Mouse (Mus musculus): ENCODE data around the gene Aff1. TPM values are rescaled to one million over a fixed set of nuclear protein-coding genes. Genes with fewer than 3 reads are reported as not detected.

The Aff1 gene
- polyA plus RNA-seq (2015; fragmentation: Nextera tagmentation; extraction: Ambion mirVana), result 9.2 and 13.5 TPM in 2 replicates

DNA sequence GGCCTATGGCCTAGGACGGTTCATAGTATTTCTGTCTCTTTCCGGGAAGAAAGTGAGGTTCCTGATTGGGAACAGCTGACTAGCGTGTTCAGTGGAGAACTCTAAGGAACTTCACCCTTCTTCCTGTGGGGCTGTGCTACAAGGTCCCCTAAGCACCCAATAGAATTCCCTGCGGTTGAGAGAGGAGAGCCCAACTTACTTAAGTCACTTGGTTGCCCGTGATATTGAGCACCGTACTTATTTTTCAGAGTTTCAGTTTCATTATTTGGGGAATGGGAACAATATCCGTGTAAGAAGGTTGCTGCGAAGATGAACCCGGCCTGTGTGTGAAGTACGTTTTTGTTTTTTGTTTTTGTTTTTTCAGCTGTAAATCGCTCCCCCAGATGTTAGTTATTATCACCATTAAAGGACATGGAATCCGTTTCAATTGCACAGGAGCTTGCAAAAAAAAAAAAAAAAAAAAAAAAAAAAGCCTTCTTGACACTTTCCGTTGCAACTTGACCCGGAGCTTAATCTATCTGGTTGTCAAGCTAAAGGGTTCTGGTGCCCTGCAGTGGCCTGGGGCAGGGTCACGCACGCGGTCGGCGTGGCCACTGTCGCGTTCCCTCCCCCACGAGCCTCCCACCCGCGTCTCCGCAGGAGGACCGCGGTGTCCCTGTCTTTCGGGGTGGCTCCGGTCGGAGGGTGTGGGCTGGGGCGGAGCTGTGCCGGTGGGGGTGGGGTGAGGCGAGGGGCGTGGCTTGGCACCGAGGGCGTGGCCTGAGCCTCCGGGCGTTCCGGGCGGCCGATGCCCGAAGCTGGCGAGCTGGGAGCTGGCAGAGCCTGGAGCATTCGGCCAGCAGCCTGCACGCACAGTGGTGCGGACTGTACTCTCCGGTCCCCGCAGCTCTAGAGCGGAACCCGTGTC lies at the start of gene Aff1:
TSS of gene Aff1 (plus strand) at position 751 of the 907 bp plus-strand sequence.
- H3K36me3 ChIP-seq (ENCODE audit: control insufficient read depth, insufficient read depth), result no peaks in the 10 kb centered on the region
- peak; percentile 93 for ATAC-seq (replicated peaks; ENCODE audit: extremely low read depth, insufficient read depth, low FRiP score)
- H3K9ac ChIP-seq (ENCODE audit: low read length), result peak within 1 kb of the TSS; percentile 79
- no peaks in the 10 kb centered on the region for H3K9me3 ChIP-seq (replicated peaks; ENCODE audit: control insufficient read depth, low read length)
- peak within 1 kb of the TSS; percentile 100 for H3K4me2 ChIP-seq (ENCODE audit: low read depth, low read length)
- WGBS, result 4% methylated on average over 50 of the region's 50 CpGs
- H3K27me3 ChIP-seq (ENCODE audit: control insufficient read depth, insufficient read depth, low read length), result peaks cover 2% of the 10 kb centered on the region; the same call in 1 of the 2 replicates
- peak within 1 kb of the TSS; percentile 55 for H3K27ac ChIP-seq (ENCODE audit: low read length)
- H3K4me1 ChIP-seq (ENCODE audit: control insufficient read depth, insufficient read depth, low read length), result peaks cover 5% of the 10 kb centered on the region; the same call in 1 of the 2 replicates
- H3K4me3 ChIP-seq (ENCODE audit: low read length), result peak within 1 kb of the TSS; percentile 84

GRCm38 (mm10) chr5:103644167-103644566 lies 48.0 kb upstream of the Aff1 start:
- Histone ChIP-seq H3K36me3 (ENCODE audit: control insufficient read depth, insufficient read depth) (no peaks in the 10 kb centered on the region), H3K27me3 (ENCODE audit: control insufficient read depth, insufficient read depth, low read length) (no peaks in the 10 kb centered on the region), H3K27ac (ENCODE audit: low read length) (no peak overlapping the region), H3K4me3 (ENCODE audit: low read length) (no peak overlapping the region), H3K9ac (ENCODE audit: low read length) (no peak overlapping the region), H3K4me2 (ENCODE audit: low read depth, low read length) (no peak overlapping the region), H3K9me3 (replicated peaks; ENCODE audit: control insufficient read depth, low read length) (no peaks in the 10 kb centered on the region), H3K4me1 (ENCODE audit: control insufficient read depth, insufficient read depth, low read length) (no peaks in the 10 kb centered on the region)
- 97% methylated on average over 1 of the region's 1 CpGs for WGBS
- no peak for ATAC-seq (replicated peaks; ENCODE audit: extremely low read depth, insufficient read depth, low FRiP score)

- H3K4me3 ChIP-seq (ENCODE audit: low read length), result no peak overlapping the region
- no peak for ATAC-seq (replicated peaks; ENCODE audit: extremely low read depth, insufficient read depth, low FRiP score)
- no peaks in the 10 kb centered on the region for H3K4me1 ChIP-seq (ENCODE audit: control insufficient read depth, insufficient read depth, low read length)
- H3K36me3 ChIP-seq (ENCODE audit: control insufficient read depth, insufficient read depth), result no peaks in the 10 kb centered on the region
- H3K4me2 ChIP-seq (ENCODE audit: low read depth, low read length), result no peak overlapping the region
- no peaks in the 10 kb centered on the region for H3K27me3 ChIP-seq (ENCODE audit: control insufficient read depth, insufficient read depth, low read length)
- WGBS, result 72% methylated on average over 3 of the region's 3 CpGs
- H3K9ac ChIP-seq (ENCODE audit: low read length), result no peak overlapping the region
- H3K9me3 ChIP-seq (replicated peaks; ENCODE audit: control insufficient read depth, low read length), result no peaks in the 10 kb centered on the region
- no peak overlapping the region for H3K27ac ChIP-seq (ENCODE audit: low read length)
These were observed 44.9 kb upstream of the Aff1 start for GRCm38 (mm10) chr5:103647320-103647719.

DNA sequence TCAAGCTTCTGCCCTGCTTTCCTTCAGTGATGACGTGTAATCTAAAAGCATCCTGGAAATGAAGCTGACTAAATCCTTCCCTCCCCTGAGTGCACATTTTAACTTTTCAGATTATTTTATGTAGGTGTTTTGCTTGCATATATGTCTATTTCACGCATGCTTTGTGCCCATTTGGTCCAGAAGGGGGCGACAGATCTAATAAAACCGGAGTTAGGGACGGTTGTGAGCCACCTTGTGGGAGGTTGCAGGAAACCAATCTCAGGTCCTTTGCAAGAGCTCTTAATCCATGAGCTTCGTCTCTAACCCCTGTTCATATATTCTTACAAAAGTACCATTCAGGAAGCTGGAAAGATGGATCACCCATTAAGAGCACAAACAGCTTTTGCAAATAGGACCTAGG lies 37.9 kb upstream of the Aff1 start:
- Histone ChIP-seq H3K9me3 (replicated peaks; ENCODE audit: control insufficient read depth, low read length) (no peaks in the 10 kb centered on the region), H3K36me3 (ENCODE audit: control insufficient read depth, insufficient read depth) (no peaks in the 10 kb centered on the region), H3K27me3 (ENCODE audit: control insufficient read depth, insufficient read depth, low read length) (no peaks in the 10 kb centered on the region; the same call in 1 of the 2 replicates), H3K27ac (ENCODE audit: low read length) (no peak overlapping the region), H3K4me2 (ENCODE audit: low read depth, low read length) (no peak overlapping the region), H3K9ac (ENCODE audit: low read length) (no peak overlapping the region), H3K4me1 (ENCODE audit: control insufficient read depth, insufficient read depth, low read length) (no peaks in the 10 kb centered on the region), H3K4me3 (ENCODE audit: low read length) (no peak overlapping the region)
- no peak for ATAC-seq (replicated peaks; ENCODE audit: extremely low read depth, insufficient read depth, low FRiP score)
- 39% methylated on average over 6 of the region's 6 CpGs for WGBS

GRCm38 (mm10) chr5:103654780-103655179 lies 37.4 kb upstream of the Aff1 start:
- Histone ChIP-seq H3K4me3 (ENCODE audit: low read length) (peak overlapping the region; percentile 68; the same call in 1 of the 2 replicates), H3K27ac (ENCODE audit: low read length) (no peak overlapping the region), H3K4me1 (ENCODE audit: control insufficient read depth, insufficient read depth, low read length) (no peaks in the 10 kb centered on the region), H3K4me2 (ENCODE audit: low read depth, low read length) (peak overlapping the region; percentile 96), H3K9me3 (replicated peaks; ENCODE audit: control insufficient read depth, low read length) (no peaks in the 10 kb centered on the region), H3K27me3 (ENCODE audit: control insufficient read depth, insufficient read depth, low read length) (no peaks in the 10 kb centered on the region; the same call in 1 of the 2 replicates), H3K36me3 (ENCODE audit: control insufficient read depth, insufficient read depth) (no peaks in the 10 kb centered on the region), H3K9ac (ENCODE audit: low read length) (no peak overlapping the region)
- 72% methylated on average over 4 of the region's 4 CpGs for WGBS
- no peak for ATAC-seq (replicated peaks; ENCODE audit: extremely low read depth, insufficient read depth, low FRiP score)

GRCm38 (mm10) chr5:103655346-103656118 lies 36.6 kb upstream of the Aff1 start, which contains the start of gene 1700016H13Rik:
TSS of gene 1700016H13Rik (minus strand) at chr5:103656010.
- no peak within 1 kb of the TSS for H3K27ac ChIP-seq (ENCODE audit: low read length)
- H3K27me3 ChIP-seq (ENCODE audit: control insufficient read depth, insufficient read depth, low read length), result no peaks in the 10 kb centered on the region; the same call in 1 of the 2 replicates
- 1% methylated on average over 54 of the region's 56 CpGs for WGBS
- no peaks in the 10 kb centered on the region for H3K9me3 ChIP-seq (replicated peaks; ENCODE audit: control insufficient read depth, low read length)
- H3K4me1 ChIP-seq (ENCODE audit: control insufficient read depth, insufficient read depth, low read length), result no peaks in the 10 kb centered on the region
- ATAC-seq (replicated peaks; ENCODE audit: extremely low read depth, insufficient read depth, low FRiP score), result peak; percentile 78
- H3K9ac ChIP-seq (ENCODE audit: low read length), result peak within 1 kb of the TSS; percentile 78
- H3K36me3 ChIP-seq (ENCODE audit: control insufficient read depth, insufficient read depth), result no peaks in the 10 kb centered on the region
- H3K4me2 ChIP-seq (ENCODE audit: low read depth, low read length), result peak within 1 kb of the TSS; percentile 96
- H3K4me3 ChIP-seq (ENCODE audit: low read length), result peak within 1 kb of the TSS; percentile 68

GRCm38 (mm10) chr5:103658921-103659320 lies 33.3 kb upstream of the Aff1 start:
- H3K9me3 ChIP-seq (replicated peaks; ENCODE audit: control insufficient read depth, low read length), result no peaks in the 10 kb centered on the region
- 64% methylated on average over 5 of the region's 5 CpGs for WGBS
- no peak overlapping the region for H3K27ac ChIP-seq (ENCODE audit: low read length)
- no peaks in the 10 kb centered on the region for H3K36me3 ChIP-seq (ENCODE audit: control insufficient read depth, insufficient read depth)
- H3K4me3 ChIP-seq (ENCODE audit: low read length), result no peak overlapping the region
- no peak for ATAC-seq (replicated peaks; ENCODE audit: extremely low read depth, insufficient read depth, low FRiP score)
- H3K4me2 ChIP-seq (ENCODE audit: low read depth, low read length), result no peak overlapping the region
- no peaks in the 10 kb centered on the region for H3K4me1 ChIP-seq (ENCODE audit: control insufficient read depth, insufficient read depth, low read length)
- H3K27me3 ChIP-seq (ENCODE audit: control insufficient read depth, insufficient read depth, low read length), result no peaks in the 10 kb centered on the region; the same call in 1 of the 2 replicates
- no peak overlapping the region for H3K9ac ChIP-seq (ENCODE audit: low read length)

GRCm38 (mm10) chr5:103659571-103659970 lies 32.6 kb upstream of the Aff1 start:
- H3K4me2 ChIP-seq (ENCODE audit: low read depth, low read length), result no peak overlapping the region
- H3K36me3 ChIP-seq (ENCODE audit: control insufficient read depth, insufficient read depth), result no peaks in the 10 kb centered on the region
- no peak overlapping the region for H3K27ac ChIP-seq (ENCODE audit: low read length)
- no peak overlapping the region for H3K4me3 ChIP-seq (ENCODE audit: low read length)
- H3K4me1 ChIP-seq (ENCODE audit: control insufficient read depth, insufficient read depth, low read length), result no peaks in the 10 kb centered on the region
- H3K27me3 ChIP-seq (ENCODE audit: control insufficient read depth, insufficient read depth, low read length), result no peaks in the 10 kb centered on the region; the same call in 1 of the 2 replicates
- no peak overlapping the region for H3K9ac ChIP-seq (ENCODE audit: low read length)
- 33% methylated on average over 3 of the region's 3 CpGs for WGBS
- H3K9me3 ChIP-seq (replicated peaks; ENCODE audit: control insufficient read depth, low read length), result no peaks in the 10 kb centered on the region
- no peak for ATAC-seq (replicated peaks; ENCODE audit: extremely low read depth, insufficient read depth, low FRiP score)
